Mouse (Mus musculus) liver, postnatal 0 days (tissue): Measurements from ENCODE around the gene Vps37d. TPM values are rescaled to one million over a fixed set of nuclear protein-coding genes. Genes with fewer than 3 reads are reported as not detected.

Experiments
- ATAC-seq: fragments of 200-750 bp; cut with Nextera tagmentation; 2 replicates; pipeline ENCODE4 v1.8.0; 2017; ENCODE audit warnings: mild to moderate bottlenecking, moderate library complexity
- DNase-seq: peaks from one replicate; pipeline ENCODE4 v3.0.0-alpha.2; 2016
- H3K27ac ChIP-seq: fragments of 300-500 bp; sonication (generic); 2 replicates; pipeline ENCODE4 v1.5.1; 2014; ENCODE audit warnings: antibody characterized with exemption, moderate library complexity, mild to moderate bottlenecking, low read depth
- H3K27me3 ChIP-seq: fragments of 300-500 bp; sonication (generic); 2 replicates; pipeline ENCODE4 v1.6.1; 2014; ENCODE audit warnings: low read length, control low read depth, mixed read lengths; ENCODE audit not compliant: insufficient read depth
- H3K36me3 ChIP-seq: fragments of 300-500 bp; sonication (generic); replicated peaks from 2 replicates; pipeline ENCODE4 v1.6.1; 2014; ENCODE audit warnings: mild to moderate bottlenecking, control low read depth, low read length, moderate library complexity, mixed read lengths; ENCODE audit not compliant: insufficient read depth
- H3K4me1 ChIP-seq: fragments of 300-500 bp; sonication (generic); 2 replicates; pipeline ENCODE4 v1.6.1; 2014; ENCODE audit warnings: antibody characterized with exemption, mild to moderate bottlenecking, control low read depth; ENCODE audit not compliant: insufficient read depth
- H3K4me2 ChIP-seq: fragments of 300-500 bp; sonication (generic); 2 replicates; pipeline ENCODE4 v1.6.1; 2014; ENCODE audit warnings: low read depth, mild to moderate bottlenecking, low read length, moderate library complexity, mixed read lengths
- H3K4me3 ChIP-seq: fragments of 300-500 bp; sonication (generic); 2 replicates; pipeline ENCODE4 v1.5.1; 2014; ENCODE audit warnings: low read depth, low read length
- H3K9ac ChIP-seq: fragments of 300-500 bp; sonication (generic); replicated peaks from 2 replicates; pipeline ENCODE4 v1.6.1; 2014; ENCODE audit warnings: mild to moderate bottlenecking, moderate library complexity
- H3K9me3 ChIP-seq: fragments of 300-500 bp; sonication (generic); 2 replicates; pipeline ENCODE4 v1.6.1; 2016; ENCODE audit warnings: mild to moderate bottlenecking, control low read depth, low read length, mixed read lengths
- CTCF ChIP-seq: sonication (generic); IDR thresholded peaks from 2 replicates; pipeline ENCODE4 v1.5.1; 2016; ENCODE audit warnings: antibody characterized with exemption, low read depth
- EP300 ChIP-seq: IDR thresholded peaks from 2 replicates; pipeline ENCODE4 v1.6.1; 2016; ENCODE audit warnings: antibody characterized with exemption, low read depth, mild to moderate bottlenecking
- WGBS: fragments of 180-500 bp; shearing (Covaris S2); extraction: QIAGEN DNeasy Blood & Tissue Kit; methylation state at CpG from one replicate; pipeline ENCODE4 v1.1.7; 2014; ENCODE audit not compliant: insufficient replicate concordance; 5-methylcytosine and 5-hydroxymethylcytosine counted together
- polyA plus RNA-seq: library from polyadenylated mRNA; unstranded; fragments of >200 nt; fragmentation: Nextera tagmentation; extraction: Ambion mirVana; gene quantifications from 2 replicates; pipeline ENCODE4 v1.2.1, GENCODE M21; 2015

The Vps37d gene
- 0.53 and 0.80 TPM in 2 replicates for polyA plus RNA-seq

DNA sequence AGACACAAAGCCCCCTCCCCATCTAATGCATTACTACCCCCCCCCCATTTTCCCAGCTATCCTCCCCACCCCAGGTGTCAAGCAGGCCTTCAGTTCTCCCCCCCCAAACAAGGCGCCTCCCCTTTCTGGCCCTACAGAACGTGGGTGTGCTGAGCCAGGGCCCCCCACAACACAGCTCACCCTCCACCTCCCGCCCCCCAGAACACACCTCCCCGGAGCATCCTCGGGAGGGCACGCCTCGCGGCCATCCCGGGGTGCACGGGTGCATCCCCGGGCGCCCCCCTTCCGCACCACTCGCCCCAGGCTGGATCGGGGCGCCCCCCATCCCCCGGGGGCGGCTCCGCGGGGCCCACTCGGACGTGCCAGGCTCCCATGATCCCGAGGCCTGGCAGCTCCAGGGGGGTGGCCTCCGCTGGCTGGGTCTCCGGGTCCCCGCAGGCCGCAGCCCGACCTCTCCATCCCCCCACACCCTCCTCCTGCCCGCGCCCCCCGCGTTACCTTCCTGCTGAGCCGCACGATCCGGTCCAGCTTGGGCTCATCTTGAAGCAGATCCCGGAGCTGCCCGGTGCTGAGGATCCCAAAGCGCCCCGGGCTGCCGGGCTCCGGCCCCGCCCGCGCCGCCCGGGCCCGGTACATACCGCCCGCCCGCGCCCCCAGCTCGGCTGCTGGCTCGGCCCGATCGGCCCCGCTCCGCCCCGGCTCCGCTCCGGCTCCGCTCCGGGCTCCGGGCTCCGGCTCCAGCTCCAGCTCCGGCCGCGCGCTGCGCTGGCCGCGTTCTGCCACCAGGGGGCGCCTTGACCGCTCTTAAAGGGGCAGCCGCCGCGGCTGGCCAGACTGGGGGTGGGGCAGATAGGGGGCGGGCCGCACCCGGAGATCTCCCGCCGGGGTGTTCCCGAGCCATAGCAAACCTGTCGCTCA lies at the start of gene Vps37d:
Gene Vps37d, minus strand, starts transcription at position 703 of the 918 bp plus-strand sequence.
- Histone ChIP-seq H3K4me1 (peaks cover 8% of the 10 kb centered on the region), H3K9ac (peak within 1 kb of the TSS; percentile 64), H3K4me2 (peak within 1 kb of the TSS; percentile 98), H3K9me3 (no peaks in the 10 kb centered on the region), H3K4me3 (peak within 1 kb of the TSS; percentile 69), H3K27me3 (0 out of 2 replicates have a peak, but pooled peaks cover 2% of the 10 kb centered on the region), H3K27ac (no peak within 1 kb of the TSS), H3K36me3 (no peaks in the 10 kb centered on the region)
- peak; percentile 90 for ATAC-seq
- DNase-seq = peak; percentile 93
- TF ChIP-seq EP300 = no peak
- peak; percentile 86 for TF ChIP-seq CTCF
- 4% methylated on average over 46 of the region's 83 CpGs for WGBS

GRCm38 (mm10) chr5:135127669-135128068 lies 49.6 kb upstream of the Vps37d start:
- no peak overlapping the region for H3K27ac ChIP-seq
- 0 out of 2 replicates have a peak, but pooled peaks cover under 1% of the 10 kb centered on the region for H3K27me3 ChIP-seq
- DNase-seq = no peak
- TF ChIP-seq CTCF (no peak), EP300 (no peak)
- 0 out of 2 replicates have a peak, but pooled peaks cover 6% of the 10 kb centered on the region for H3K36me3 ChIP-seq
- 54% methylated on average over 6 of the region's 6 CpGs for WGBS
- H3K4me3 ChIP-seq = no peak overlapping the region
- no peak overlapping the region for H3K4me2 ChIP-seq
- no peaks in the 10 kb centered on the region for H3K4me1 ChIP-seq
- no peak for ATAC-seq
- no peaks in the 10 kb centered on the region for H3K9me3 ChIP-seq
- H3K9ac ChIP-seq = no peak overlapping the region

GRCm38 (mm10) chr5:135126121-135126520 lies 48.1 kb upstream of the Vps37d start:
- H3K4me1 ChIP-seq = no peaks in the 10 kb centered on the region
- H3K9me3 ChIP-seq = no peaks in the 10 kb centered on the region
- no peak overlapping the region for H3K9ac ChIP-seq
- 65% methylated on average over 6 of the region's 6 CpGs for WGBS
- DNase-seq (no peak), ATAC-seq (no peak)
- H3K4me2 ChIP-seq = no peak overlapping the region
- no peak overlapping the region for H3K4me3 ChIP-seq
- H3K27me3 ChIP-seq = no peaks in the 10 kb centered on the region
- 0 out of 2 replicates have a peak, but pooled peaks cover 6% of the 10 kb centered on the region for H3K36me3 ChIP-seq
- no peak overlapping the region for H3K27ac ChIP-seq
- TF ChIP-seq EP300 = no peak
- no peak for TF ChIP-seq CTCF

DNA sequence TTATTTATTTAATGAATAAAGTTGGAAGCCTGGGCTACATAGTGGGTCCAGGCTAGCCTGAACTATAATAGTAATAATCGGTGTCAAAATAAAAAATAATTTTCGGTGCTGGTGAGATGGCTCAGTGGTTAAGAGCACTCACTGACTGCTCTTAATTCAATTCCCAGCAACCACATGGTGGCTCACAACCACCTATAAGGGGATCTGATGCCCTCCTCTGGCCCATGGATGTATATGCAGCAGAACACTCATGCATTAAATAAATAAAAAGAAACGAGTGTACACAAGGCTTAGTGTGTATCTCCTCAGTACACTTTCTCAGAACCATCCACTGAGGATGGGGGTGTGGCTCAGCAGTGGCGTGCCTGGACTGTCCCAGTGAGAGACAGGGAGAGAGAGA lies 42.7 kb upstream of the Vps37d start:
- no peak overlapping the region for H3K9ac ChIP-seq
- ATAC-seq (no peak), DNase-seq (no peak)
- peaks cover 4% of the 10 kb centered on the region for H3K4me1 ChIP-seq
- H3K27me3 ChIP-seq = no peaks in the 10 kb centered on the region
- WGBS = 60% methylated on average over 4 of the region's 4 CpGs
- H3K9me3 ChIP-seq = no peaks in the 10 kb centered on the region
- H3K27ac ChIP-seq = no peak overlapping the region
- H3K36me3 ChIP-seq = no peaks in the 10 kb centered on the region
- H3K4me2 ChIP-seq = no peak overlapping the region
- H3K4me3 ChIP-seq = no peak overlapping the region
- TF ChIP-seq CTCF (peak; percentile 37), EP300 (no peak)

DNA sequence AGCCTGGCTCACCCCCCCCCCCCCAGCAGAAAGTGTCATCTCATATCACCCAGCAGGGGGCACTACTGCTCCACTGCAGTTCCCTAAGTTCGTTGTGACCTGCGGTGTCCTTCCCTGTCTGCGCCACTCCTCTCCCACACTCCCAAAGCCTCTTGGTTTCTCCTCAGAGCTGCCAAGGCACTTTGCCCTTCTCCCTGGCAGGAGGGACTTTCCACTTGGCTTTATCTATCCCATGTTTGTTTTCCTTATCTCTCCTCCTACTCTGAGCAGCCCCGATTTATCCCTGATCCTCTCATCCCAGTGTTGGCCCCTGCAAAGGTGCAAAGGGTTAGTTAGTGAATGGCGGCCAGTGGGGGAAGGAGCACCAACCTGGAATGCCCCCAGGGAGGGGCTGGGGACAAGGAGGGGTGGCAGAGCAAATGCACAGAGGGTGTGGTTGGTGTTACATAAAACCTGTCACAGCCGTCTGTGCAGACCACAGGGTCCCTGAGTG lies 40.6 kb upstream of the Vps37d start:
- WGBS = 12% methylated on average over 6 of the region's 6 CpGs
- H3K36me3 ChIP-seq = no peaks in the 10 kb centered on the region
- TF ChIP-seq CTCF (peak; percentile 89), EP300 (no peak)
- H3K4me2 ChIP-seq = no peak overlapping the region
- DNase-seq (peak; percentile 71), ATAC-seq (peak; percentile 26)
- H3K4me3 ChIP-seq = no peak overlapping the region
- no peak overlapping the region for H3K9ac ChIP-seq
- peaks cover 4% of the 10 kb centered on the region for H3K4me1 ChIP-seq
- no peak overlapping the region for H3K27ac ChIP-seq
- no peaks in the 10 kb centered on the region for H3K9me3 ChIP-seq
- no peaks in the 10 kb centered on the region for H3K27me3 ChIP-seq

DNA sequence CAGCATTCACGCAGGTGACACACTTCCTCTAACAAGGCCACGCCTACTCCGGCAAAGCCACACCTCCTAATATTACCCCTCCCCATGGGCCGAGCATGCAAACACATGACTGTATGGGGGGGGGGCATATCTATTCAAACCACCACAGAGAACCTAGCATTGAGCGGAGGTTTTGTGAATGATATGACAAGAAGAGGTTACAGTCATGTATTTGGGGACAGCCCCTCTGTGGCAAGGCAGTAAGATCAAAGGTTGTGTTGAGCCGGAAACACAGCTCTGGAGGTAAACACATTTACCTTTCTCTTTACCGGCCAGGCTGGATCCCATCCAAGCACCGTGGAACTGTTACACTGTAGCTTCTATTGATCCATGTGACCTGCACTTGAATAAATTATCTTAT lies 37.2 kb upstream of the Vps37d start:
- Histone ChIP-seq H3K27ac (peak overlapping the region; percentile 58), H3K9me3 (no peaks in the 10 kb centered on the region), H3K36me3 (no peaks in the 10 kb centered on the region), H3K4me2 (no peak overlapping the region), H3K9ac (no peak overlapping the region), H3K4me3 (no peak overlapping the region), H3K27me3 (no peaks in the 10 kb centered on the region), H3K4me1 (peaks cover 8% of the 10 kb centered on the region)
- no peak for TF ChIP-seq CTCF
- TF ChIP-seq EP300 = no peak
- DNase-seq (peak; percentile 75), ATAC-seq (peak; percentile 92)
- WGBS = 56% methylated on average over 8 of the region's 8 CpGs
